Mouse (Mus musculus): ENCODE data around the gene Tmem128. TPM values are rescaled to one million over a fixed set of nuclear protein-coding genes. Genes with fewer than 3 reads are reported as not detected.

Tmem128 gene
- 9.2 TPM for polyA plus RNA-seq (2015; fragmentation: Illumina TruSeq; extraction: RNeasy Lipid Tissue Mini Kit (QIAGEN cat#74804); ENCODE audit: insufficient read depth, low read depth, low replicate concordance)

GRCm38 (mm10) chr5:38260107-38260682, at the start of gene Tmem128:
Tmem128 (plus strand) TSS chr5:38260185.

GRCm38 (mm10) chr5:38220328-38220912, 39.6 kb upstream of the Tmem128 start, which contains the start of the genes Zbtb49 and Lyar:
Zbtb49 (minus strand) TSS chr5:38220457.
Lyar (plus strand) TSS chr5:38220470.

GRCm38 (mm10) chr5:38275771-38276170, 15.8 kb downstream of the Tmem128 start, which contains the start of gene Otop1:
Otop1 (plus strand) TSS chr5:38275972.

Other genes starting within 250 kb of the Tmem128 start
- gene Stx18, start 221.4 kb upstream of the Tmem128 start, polyA plus RNA-seq (2015; fragmentation: Illumina TruSeq; extraction: RNeasy Lipid Tissue Mini Kit (QIAGEN cat#74804); ENCODE audit: insufficient read depth, low read depth, low replicate concordance) = 9.8 TPM
- 4.9 TPM for gene Nsg1, start 100.3 kb upstream of the Tmem128 start, polyA plus RNA-seq (2015; fragmentation: Illumina TruSeq; extraction: RNeasy Lipid Tissue Mini Kit (QIAGEN cat#74804); ENCODE audit: insufficient read depth, low read depth, low replicate concordance)
- 5.5 TPM for gene Zbtb49, start 39.7 kb upstream of the Tmem128 start, polyA plus RNA-seq (2015; fragmentation: Illumina TruSeq; extraction: RNeasy Lipid Tissue Mini Kit (QIAGEN cat#74804); ENCODE audit: insufficient read depth, low read depth, low replicate concordance)
- gene Lyar, start 39.7 kb upstream of the Tmem128 start, polyA plus RNA-seq (2015; fragmentation: Illumina TruSeq; extraction: RNeasy Lipid Tissue Mini Kit (QIAGEN cat#74804); ENCODE audit: insufficient read depth, low read depth, low replicate concordance) = 8.7 TPM
- gene Otop1, start 15.8 kb downstream of the Tmem128 start, polyA plus RNA-seq (2015; fragmentation: Illumina TruSeq; extraction: RNeasy Lipid Tissue Mini Kit (QIAGEN cat#74804); ENCODE audit: insufficient read depth, low read depth, low replicate concordance) = not detected
- gene Drd5, start 59.2 kb downstream of the Tmem128 start, polyA plus RNA-seq (2015; fragmentation: Illumina TruSeq; extraction: RNeasy Lipid Tissue Mini Kit (QIAGEN cat#74804); ENCODE audit: insufficient read depth, low read depth, low replicate concordance) = not detected
- gene Slc2a9, start 243.0 kb downstream of the Tmem128 start, polyA plus RNA-seq (2015; fragmentation: Illumina TruSeq; extraction: RNeasy Lipid Tissue Mini Kit (QIAGEN cat#74804); ENCODE audit: insufficient read depth, low read depth, low replicate concordance) = 1.1 TPM

Data from pancreas, adult 10 weeks (tissue).